Mouse (Mus musculus) liver, adult (tissue): ENCODE measurements around the gene Rpl4.

Source experiments
- GATA4 ChIP-seq: IDR thresholded peaks from 2 replicates; pipeline ENCODE4 v1.6.1; 2014; ENCODE audit warnings: mild to moderate bottlenecking, low read length; ENCODE audit not compliant: insufficient replicate concordance

Rpl4 gene

GRCm38 (mm10) chr9:64193879-64194278, 20.7 kb downstream of the Rpl4 start:
- no peak for TF ChIP-seq GATA4

GRCm38 (mm10) chr9:64195554-64195953, 22.4 kb downstream of the Rpl4 start:
- no peak for TF ChIP-seq GATA4

- no peak for TF ChIP-seq GATA4
Observed at GRCm38 (mm10) chr9:64197524-64197923, 24.3 kb downstream of the Rpl4 start.

GRCm38 (mm10) chr9:64198068-64198762, 25.0 kb downstream of the Rpl4 start:
- TF ChIP-seq GATA4 = no peak

GRCm38 (mm10) chr9:64199897-64200296, 26.7 kb downstream of the Rpl4 start:
- no peak for TF ChIP-seq GATA4

GRCm38 (mm10) chr9:64202331-64202730, 29.2 kb downstream of the Rpl4 start:
- TF ChIP-seq GATA4 = no peak

- TF ChIP-seq GATA4 = no peak
Observed at GRCm38 (mm10) chr9:64202866-64203265, 29.7 kb downstream of the Rpl4 start.

- no peak for TF ChIP-seq GATA4
Observed at GRCm38 (mm10) chr9:64207509-64208084, 34.4 kb downstream of the Rpl4 start.

- TF ChIP-seq GATA4 = no peak
Observed at GRCm38 (mm10) chr9:64214452-64214851, 41.3 kb downstream of the Rpl4 start.

GRCm38 (mm10) chr9:64216090-64216489, 42.9 kb downstream of the Rpl4 start:
- no peak for TF ChIP-seq GATA4

GRCm38 (mm10) chr9:64216641-64217040, 43.5 kb downstream of the Rpl4 start:
- no peak for TF ChIP-seq GATA4

GRCm38 (mm10) chr9:64217887-64218286, 44.7 kb downstream of the Rpl4 start:
- TF ChIP-seq GATA4 = no peak

GRCm38 (mm10) chr9:64219305-64219704, 46.1 kb downstream of the Rpl4 start:
- TF ChIP-seq GATA4 = no peak

- no peak for TF ChIP-seq GATA4
Observed at GRCm38 (mm10) chr9:64219772-64220420, 46.7 kb downstream of the Rpl4 start.

GRCm38 (mm10) chr9:64220603-64221002, 47.4 kb downstream of the Rpl4 start:
- TF ChIP-seq GATA4 = no peak

- no peak for TF ChIP-seq GATA4
Observed at GRCm38 (mm10) chr9:64221480-64221879, 48.3 kb downstream of the Rpl4 start.

GRCm38 (mm10) chr9:64222098-64222497, 48.9 kb downstream of the Rpl4 start:
- no peak for TF ChIP-seq GATA4

- TF ChIP-seq GATA4 = no peak
Observed at GRCm38 (mm10) chr9:64225805-64226204, 52.6 kb downstream of the Rpl4 start.
